Mouse (Mus musculus) spleen, adult 2 months (tissue): ENCODE results near the gene Chrna9. TPM values are rescaled to one million over a fixed set of nuclear protein-coding genes. Genes with fewer than 3 reads are reported as not detected.

ENCODE experiments used
- DNase-seq, 2 experiments: peaks; one replicate each; pipeline versions ENCODE4 v3.0.0 to v3.0.0-alpha.2; 2012 to 2021; ENCODE audit warnings: low spot score in 2 of 2, low read depth in 1 of 2
- H3K27ac ChIP-seq: fragments of 200-500 bp; 2 replicates; pipeline ENCODE4 v1.5.1; 2012; ENCODE audit warnings: low read length, inconsistent platforms; ENCODE audit not compliant: insufficient read depth
- H3K27me3 ChIP-seq: fragments of 200-500 bp; 2 replicates; pipeline ENCODE4 v1.6.1; 2012; ENCODE audit warnings: mild to moderate bottlenecking, moderate library complexity, low read length, inconsistent platforms; ENCODE audit not compliant: control insufficient read depth, insufficient read depth
- H3K36me3 ChIP-seq: fragments of 200-500 bp; 2 replicates; pipeline ENCODE4 v1.6.1; 2012; ENCODE audit warnings: mild to moderate bottlenecking, low read length, inconsistent platforms; ENCODE audit not compliant: control insufficient read depth, insufficient read depth
- H3K4me1 ChIP-seq: fragments of 200-500 bp; 2 replicates; pipeline ENCODE4 v1.6.1; 2011; ENCODE audit warnings: inconsistent platforms; ENCODE audit not compliant: control insufficient read depth, insufficient read depth, insufficient read length
- H3K4me3 ChIP-seq: fragments of 200-500 bp; 2 replicates; pipeline ENCODE4 v1.5.1; 2011; ENCODE audit warnings: mild to moderate bottlenecking, inconsistent platforms; ENCODE audit not compliant: insufficient read depth, insufficient read length; ENCODE audit errors: extremely low read depth
- CTCF ChIP-seq: fragments of 200-500 bp; IDR thresholded peaks from 2 replicates; pipeline ENCODE4 v1.5.1; 2011; ENCODE audit warnings: mild to moderate bottlenecking, inconsistent platforms; ENCODE audit not compliant: insufficient read depth, insufficient read length, insufficient replicate concordance; ENCODE audit errors: extremely low read depth
- POLR2A ChIP-seq: fragments of 200-500 bp; IDR thresholded peaks from 2 replicates; pipeline ENCODE4 v1.6.1; 2011; ENCODE audit warnings: low read depth, low read length, inconsistent platforms
- WGBS: fragments of 180-500 bp; shearing (Covaris S2); methylation state at CpG from one replicate; pipeline ENCODE4 v1.1.7; 2018; 5-methylcytosine and 5-hydroxymethylcytosine counted together
- polyA plus RNA-seq: library from polyadenylated mRNA; depleted of rRNA; stranded (reverse); fragments of >200 nt; gene quantifications from 2 replicates; pipeline ENCODE4 v1.2.3, GENCODE M21; 2012

The Chrna9 gene
- polyA plus RNA-seq, 1 experiment, result 0.54 TPM

DNA sequence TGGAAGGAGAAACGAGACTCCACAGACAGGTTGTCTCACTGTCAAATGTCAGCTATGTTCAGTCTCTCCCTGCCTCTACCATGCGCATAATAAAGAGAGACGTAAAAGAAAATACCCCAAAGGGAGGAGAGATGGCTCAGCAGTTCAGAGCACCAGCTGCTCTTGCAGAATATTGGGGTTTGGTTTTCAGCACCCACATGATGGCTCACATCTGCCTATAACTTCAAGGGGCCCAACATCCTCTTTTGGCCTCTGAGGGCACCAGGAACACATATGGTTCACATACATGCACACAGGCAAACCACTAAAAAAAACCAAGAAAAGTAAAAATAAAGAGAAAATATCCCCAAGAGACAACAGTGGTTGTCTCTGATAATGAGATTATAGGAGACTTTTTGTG, 15.1 kb downstream of the Chrna9 start:
- DNase-seq, result no peak
- Histone ChIP-seq H3K27me3 (no peaks in the 10 kb centered on the region), H3K4me3 (no peak overlapping the region), H3K27ac (no peak overlapping the region), H3K4me1 (peaks cover 12% of the 10 kb centered on the region), H3K36me3 (no peaks in the 10 kb centered on the region)
- TF ChIP-seq POLR2A (no peak), CTCF (no peak)
- 65% methylated on average over 3 of the region's 3 CpGs for WGBS

DNA sequence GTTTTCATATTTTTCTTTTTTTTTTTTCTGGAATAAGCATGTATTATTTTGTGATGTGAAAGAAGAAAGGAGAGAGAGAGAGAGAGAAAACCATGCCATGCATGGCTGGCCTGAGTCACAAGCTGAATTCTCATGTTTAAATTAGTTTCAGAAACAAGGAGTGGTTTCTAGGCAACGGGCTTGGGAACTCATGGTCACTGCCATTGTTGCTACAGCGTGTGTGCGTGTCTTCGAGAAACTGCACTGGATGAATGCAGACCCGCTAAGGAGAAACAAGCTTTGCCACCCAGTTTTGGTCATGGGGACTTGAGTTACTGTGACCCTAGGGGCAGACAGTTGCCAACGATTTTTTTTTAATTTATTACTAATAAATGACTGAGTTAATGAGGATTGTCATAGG, 15.5 kb downstream of the Chrna9 start:
- H3K4me3 ChIP-seq, result no peak overlapping the region
- TF ChIP-seq CTCF, result no peak
- no peak for TF ChIP-seq POLR2A
- DNase-seq, result no peak
- H3K4me1 ChIP-seq, result peaks cover 15% of the 10 kb centered on the region
- H3K36me3 ChIP-seq, result no peaks in the 10 kb centered on the region
- H3K27ac ChIP-seq, result no peak overlapping the region
- no peaks in the 10 kb centered on the region for H3K27me3 ChIP-seq
- 71% methylated on average over 6 of the region's 6 CpGs for WGBS

DNA sequence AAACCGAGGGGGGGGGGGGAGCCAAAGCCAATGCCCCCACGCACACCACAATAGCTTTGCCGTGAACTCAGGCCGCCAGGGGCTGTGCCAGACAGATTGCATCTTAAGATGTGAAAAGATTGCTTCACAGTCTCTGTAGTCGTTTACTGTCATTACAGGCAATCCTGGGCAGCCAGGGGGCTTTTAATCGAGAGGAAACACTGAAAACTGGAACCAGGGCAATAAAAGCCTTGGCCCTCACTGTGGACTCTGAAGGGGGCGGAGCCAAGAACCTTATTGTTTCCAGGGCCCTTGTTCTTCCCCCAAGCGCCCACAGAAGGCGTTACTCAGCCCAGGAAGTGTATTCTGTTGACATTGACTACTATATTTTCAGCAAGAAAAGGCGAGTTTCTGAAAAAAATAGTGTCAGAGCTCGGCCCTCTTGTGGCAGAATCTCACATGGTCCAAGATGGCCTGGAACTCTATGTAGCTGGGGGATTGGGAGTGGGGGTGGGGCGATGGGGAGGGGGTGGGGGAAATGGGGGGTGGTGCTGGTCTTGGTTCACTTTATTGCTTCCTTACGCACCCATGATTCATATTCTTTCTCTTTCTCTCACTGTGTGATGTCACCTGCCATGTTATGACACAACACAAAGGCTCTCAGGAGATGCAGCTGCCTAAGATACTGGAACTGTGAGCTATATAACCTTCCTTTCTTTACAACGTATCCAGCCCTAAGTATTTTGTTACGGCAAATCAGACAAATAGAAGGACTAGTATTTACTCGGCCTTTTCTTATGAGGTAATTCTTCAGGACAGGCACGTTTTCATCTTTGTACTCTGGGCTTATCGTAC, 16.2 kb downstream of the Chrna9 start:
- Histone ChIP-seq H3K36me3 (no peaks in the 10 kb centered on the region), H3K27me3 (no peaks in the 10 kb centered on the region), H3K4me3 (no peak overlapping the region), H3K27ac (no peak overlapping the region), H3K4me1 (peaks cover 15% of the 10 kb centered on the region)
- TF ChIP-seq CTCF (no peak), POLR2A (no peak)
- WGBS, result 63% methylated on average over 18 of the region's 18 CpGs
- peak; percentile 64 for DNase-seq

DNA sequence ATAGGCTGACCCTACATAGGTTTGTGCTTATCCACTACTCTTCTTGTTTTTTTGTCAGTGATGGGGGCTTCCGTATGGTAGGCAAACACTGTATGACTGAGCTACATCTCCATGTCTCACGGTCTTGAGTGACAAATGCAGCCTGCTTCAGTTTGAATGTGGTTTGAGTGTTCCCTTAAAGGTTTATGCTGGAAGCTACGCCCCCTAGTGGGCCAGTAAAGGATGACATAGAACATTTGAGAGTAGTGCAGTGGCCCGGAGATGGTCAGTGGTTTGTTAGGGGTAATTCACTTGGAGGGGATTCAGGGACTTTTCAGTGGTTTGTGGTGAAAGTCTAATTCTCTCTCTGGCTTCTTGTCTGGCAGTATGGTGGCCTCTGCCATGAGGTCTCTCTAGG, 16.8 kb downstream of the Chrna9 start:
- no peak overlapping the region for H3K4me3 ChIP-seq
- 63% methylated on average over 4 of the region's 4 CpGs for WGBS
- no peak for TF ChIP-seq POLR2A
- TF ChIP-seq CTCF, result no peak
- H3K27ac ChIP-seq, result no peak overlapping the region
- peak in 1 of 2 experiments; percentile 55 for DNase-seq
- no peaks in the 10 kb centered on the region for H3K36me3 ChIP-seq
- H3K4me1 ChIP-seq, result peaks cover 15% of the 10 kb centered on the region
- H3K27me3 ChIP-seq, result no peaks in the 10 kb centered on the region

DNA sequence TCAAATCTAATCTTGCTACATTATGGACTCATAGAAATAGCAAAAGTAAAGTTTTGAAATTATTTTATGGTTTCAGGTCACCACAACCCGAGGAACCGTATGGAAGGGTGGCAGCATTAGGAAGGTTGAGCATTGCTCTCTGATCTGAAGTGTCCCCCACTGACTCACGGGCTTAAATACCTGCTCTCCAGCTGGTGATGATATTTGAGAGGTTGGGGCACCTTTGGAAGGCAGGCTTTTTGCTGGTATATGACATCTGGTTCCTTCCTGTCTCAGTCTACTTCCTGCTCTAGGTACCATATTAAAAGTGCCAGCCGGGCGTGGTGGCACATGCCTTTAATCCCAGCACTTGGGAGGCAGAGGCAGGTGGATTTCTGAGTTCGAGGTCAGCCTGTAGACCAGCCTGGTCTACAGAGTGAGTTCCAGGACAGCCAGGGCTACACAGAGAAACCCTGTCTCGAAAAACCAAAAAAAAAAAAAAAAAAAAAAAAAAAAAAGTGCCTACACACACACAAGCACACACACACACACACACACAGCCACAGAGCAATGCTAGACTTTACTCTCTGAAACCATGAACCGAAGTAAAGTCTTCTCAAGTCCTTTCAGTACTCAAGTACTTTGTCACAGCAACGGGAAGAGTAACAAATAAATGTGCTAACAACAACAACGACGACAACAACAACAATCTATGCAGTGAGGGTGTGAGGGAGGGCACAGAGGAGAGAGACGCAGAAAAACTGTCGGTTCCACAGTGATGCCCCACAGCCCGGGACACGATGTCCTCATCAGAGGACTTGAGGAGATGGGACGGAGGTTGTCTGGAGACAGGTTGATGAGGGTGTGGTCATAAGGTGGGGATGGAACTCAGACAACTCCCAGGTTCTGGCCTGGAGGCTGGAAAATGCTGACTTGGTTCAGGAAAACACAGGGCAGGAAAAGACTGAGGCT, 19.7 kb downstream of the Chrna9 start:
- H3K27me3 ChIP-seq, result no peaks in the 10 kb centered on the region
- no peaks in the 10 kb centered on the region for H3K36me3 ChIP-seq
- H3K4me1 ChIP-seq, result peaks cover 15% of the 10 kb centered on the region
- peak overlapping the region; percentile 92; the same call in 1 of the 2 replicates for H3K27ac ChIP-seq
- TF ChIP-seq POLR2A, result no peak
- TF ChIP-seq CTCF, result no peak
- no peak overlapping the region for H3K4me3 ChIP-seq
- no peak for DNase-seq
- 81% methylated on average over 16 of the region's 16 CpGs for WGBS

DNA sequence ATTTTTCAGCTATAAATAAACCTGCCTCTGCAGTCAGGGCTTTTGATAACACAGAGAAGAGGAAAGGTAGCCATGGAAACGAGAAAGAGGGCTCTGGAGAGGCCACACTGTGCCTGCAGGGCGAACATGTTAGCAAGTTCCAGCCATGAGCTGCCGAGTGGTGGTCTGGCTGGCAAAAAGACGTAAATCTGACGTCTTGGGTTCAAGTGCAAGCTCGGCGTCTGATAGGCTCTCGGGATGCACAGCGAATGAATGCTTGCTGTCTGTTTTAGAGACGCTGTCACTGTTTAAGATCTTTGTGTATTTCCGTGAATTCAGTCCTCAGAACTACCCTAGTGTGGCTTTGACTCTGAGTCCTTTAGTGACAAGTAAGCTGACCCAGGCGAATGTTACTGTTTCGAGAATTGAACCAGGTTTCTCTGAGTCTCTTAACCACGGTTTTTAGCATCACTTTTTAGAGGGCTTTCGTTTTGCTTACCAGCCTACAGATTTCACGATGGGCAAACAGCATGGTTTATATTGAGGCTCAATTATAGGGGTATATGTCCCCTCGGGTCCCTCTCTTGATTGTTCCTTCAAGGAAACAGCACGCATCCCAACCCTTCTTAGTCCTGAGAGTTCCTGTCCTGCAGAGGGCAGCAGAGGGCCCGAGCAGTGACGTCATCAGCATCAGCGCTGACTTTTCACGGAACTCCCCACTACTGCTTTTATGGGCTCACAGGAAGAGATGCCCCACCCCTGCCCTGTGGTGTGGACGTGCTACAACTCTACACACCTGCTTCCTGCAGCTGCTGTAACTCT, 20.8 kb downstream of the Chrna9 start:
- Histone ChIP-seq H3K36me3 (no peaks in the 10 kb centered on the region), H3K27ac (peak overlapping the region; percentile 92), H3K27me3 (no peaks in the 10 kb centered on the region), H3K4me1 (peaks cover 10% of the 10 kb centered on the region; the same call in 1 of the 2 replicates), H3K4me3 (peak overlapping the region; percentile 52)
- peak; percentile 89 to 94 for DNase-seq
- TF ChIP-seq POLR2A (no peak), CTCF (peak; percentile 98)
- 16% methylated on average over 23 of the region's 23 CpGs for WGBS
